Comparison of ENCODE assay signal across 16 mouse cellular contexts in genomic region chr15:77705306-77705705, GRCm38 (mm10). TPM values are rescaled to one million over a fixed set of nuclear protein-coding genes. Genes with fewer than 3 reads are reported as not detected.
"Had no signal": no experiment of that assay in that cellular context is flagged by ENCODE, and none has a peak within 500 bp of the region (broad histone marks: within the 10 kb centered on the region; RNA-seq: fewer than 3 reads in every experiment).

No protein-coding gene starts in this region.

RNA-seq across cellular contexts. Expression of gene Apol7e, which starts 6.6 kb away (rescaled TPM):
- polyA plus RNA-seq: embryonic facial prominence, embryonic 10.5 days; embryonic facial prominence, embryonic 11.5 days; embryonic facial prominence, embryonic 12.5 days; embryonic facial prominence, embryonic 13.5 days; embryonic facial prominence, embryonic 14.5 days; embryonic facial prominence, embryonic 15.5 days; erythroblast, embryonic 14.5 days; forebrain, embryonic 10.5 days; forebrain, embryonic 11.5 days; forebrain, embryonic 12.5 days; forebrain, embryonic 13.5 days; forebrain, embryonic 14.5 days; forebrain, embryonic 15.5 days; forebrain, embryonic 16.5 days; forebrain, postnatal 0 days had no signal

RNA-seq across cellular contexts. Expression of gene Apol9b, which starts 23.5 kb away (rescaled TPM):
- polyA plus RNA-seq: embryonic facial prominence, embryonic 10.5 days; embryonic facial prominence, embryonic 11.5 days; embryonic facial prominence, embryonic 12.5 days; embryonic facial prominence, embryonic 13.5 days; embryonic facial prominence, embryonic 14.5 days; erythroblast, embryonic 14.5 days; forebrain, embryonic 10.5 days; forebrain, embryonic 11.5 days; forebrain, embryonic 12.5 days; forebrain, embryonic 13.5 days; forebrain, embryonic 14.5 days; forebrain, embryonic 15.5 days; forebrain, embryonic 16.5 days had no signal

RNA-seq across cellular contexts. Expression of gene Apol8, which starts 51.5 kb away (rescaled TPM):
- polyA plus RNA-seq: embryonic facial prominence, embryonic 14.5 days; forebrain, embryonic 15.5 days; heart, adult 2 months had no signal
